Mouse (Mus musculus) B cell, adult 2 months (primary cell): Measurements from ENCODE around the gene Slc6a6.
A peak's percentile ranks its signal among the peaks of the same experiment; 100 is the strongest.

Source experiments
- DNase-seq, 2 experiments: peaks; one replicate each; pipeline ENCODE4 v3.0.0; 2022

Slc6a6 gene

DNA sequence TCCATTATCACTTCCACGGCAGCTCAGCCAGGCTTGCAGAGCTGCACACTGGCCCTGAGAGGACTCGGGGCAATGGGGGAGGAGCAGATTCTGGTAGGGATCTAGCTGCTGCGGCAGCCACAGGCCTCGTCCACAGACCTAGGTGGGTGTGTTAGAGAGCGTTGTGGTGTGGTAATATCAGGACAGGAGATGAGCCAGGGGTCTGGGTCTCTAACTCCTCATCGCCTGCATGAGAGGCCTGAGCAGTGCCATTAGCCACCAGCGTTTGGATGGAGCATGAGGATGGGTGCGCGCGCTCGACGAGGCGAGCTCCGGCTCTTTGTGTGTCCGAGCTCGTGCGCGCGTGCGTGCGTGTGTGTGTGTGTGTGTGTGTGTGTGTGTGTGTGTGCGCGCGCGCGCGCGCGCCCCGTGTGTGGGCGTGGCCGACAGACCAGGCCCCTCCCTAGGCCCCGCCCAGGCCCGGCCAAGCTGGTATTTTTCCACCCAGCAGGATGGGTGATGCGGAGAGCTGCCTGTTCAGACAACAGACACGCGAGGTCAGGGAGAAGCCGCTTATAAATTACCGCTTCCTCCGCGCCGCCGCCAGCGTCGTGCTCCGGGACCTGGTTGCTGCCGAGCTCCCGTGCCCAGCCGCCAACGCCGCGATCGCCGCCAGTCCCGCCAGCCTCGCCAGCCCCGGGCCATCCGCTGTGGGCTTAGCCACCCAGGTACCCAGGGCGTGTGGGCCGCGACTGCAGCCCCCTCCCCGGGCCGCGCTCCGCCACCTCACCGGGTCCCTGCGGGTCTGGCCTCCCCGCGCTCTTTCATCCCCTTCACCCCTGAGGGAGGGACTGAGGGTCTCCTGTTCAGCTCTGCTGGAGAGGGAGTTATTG is at the start of gene Slc6a6:
Gene Slc6a6 (plus strand): TSS at position 452 of the 872 bp plus-strand sequence.
- DNase-seq: peak; percentile 91 to 92

- no peak for DNase-seq
Observed at GRCm38 (mm10) chr6:91634417-91634816, 49.4 kb upstream of the Slc6a6 start.

DNA sequence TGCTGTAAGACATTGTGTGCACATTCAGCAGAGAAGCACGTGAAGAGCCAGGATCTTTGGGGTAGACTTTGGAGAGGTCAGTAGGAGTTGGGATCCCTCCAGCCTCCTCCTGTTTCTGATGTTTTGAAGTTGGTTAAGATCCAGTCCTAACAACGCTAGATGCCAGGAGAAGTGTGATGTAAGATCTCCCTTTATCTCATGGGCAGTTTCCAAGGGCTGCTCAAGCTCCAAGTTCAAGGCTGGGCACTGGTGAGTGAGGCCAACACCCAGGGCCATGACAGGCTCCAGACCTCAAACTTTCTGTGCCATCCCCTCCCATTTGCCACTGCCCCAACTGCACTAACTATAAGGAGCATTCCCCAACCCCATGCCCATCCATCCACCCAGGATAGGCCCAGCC is 49.0 kb upstream of the Slc6a6 start:
- no peak for DNase-seq

DNA sequence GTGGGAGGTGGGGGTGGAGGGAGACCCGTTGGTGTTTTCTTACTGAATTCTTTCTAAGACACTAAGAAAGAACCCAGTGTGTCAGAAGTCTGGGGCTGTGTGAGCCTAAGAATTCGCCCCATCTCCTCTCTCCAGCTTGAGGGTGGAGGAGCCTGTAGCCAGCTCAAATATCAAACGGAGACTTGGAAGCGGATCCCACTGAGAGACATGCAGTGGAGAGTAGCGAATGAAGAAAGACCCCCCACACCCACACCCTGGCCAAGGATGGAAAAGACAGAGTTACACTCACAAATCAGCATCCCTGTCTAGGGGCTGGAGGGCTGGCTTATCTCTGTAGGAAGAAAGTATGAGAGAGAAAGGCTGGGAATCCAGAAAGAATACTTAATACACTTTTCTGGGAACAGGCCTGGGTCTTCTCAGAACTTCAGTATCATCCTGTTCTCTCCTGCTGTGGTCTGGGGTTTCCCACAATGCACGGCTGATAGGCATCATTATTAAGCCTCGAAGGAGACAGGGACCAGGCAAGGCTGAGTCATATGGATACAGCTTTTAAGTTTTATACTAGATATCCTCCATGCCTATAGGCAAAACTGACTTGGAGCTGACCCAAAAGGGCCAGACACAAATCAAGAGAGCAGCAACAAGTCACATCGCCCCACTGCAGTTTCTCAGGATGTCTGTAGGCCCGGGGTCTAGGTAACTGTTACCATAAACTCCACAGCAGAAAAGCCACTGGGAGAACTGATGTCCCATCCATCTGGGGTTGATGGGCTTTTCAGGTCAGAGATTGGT is 45.5 kb upstream of the Slc6a6 start:
- DNase-seq: no peak

DNA sequence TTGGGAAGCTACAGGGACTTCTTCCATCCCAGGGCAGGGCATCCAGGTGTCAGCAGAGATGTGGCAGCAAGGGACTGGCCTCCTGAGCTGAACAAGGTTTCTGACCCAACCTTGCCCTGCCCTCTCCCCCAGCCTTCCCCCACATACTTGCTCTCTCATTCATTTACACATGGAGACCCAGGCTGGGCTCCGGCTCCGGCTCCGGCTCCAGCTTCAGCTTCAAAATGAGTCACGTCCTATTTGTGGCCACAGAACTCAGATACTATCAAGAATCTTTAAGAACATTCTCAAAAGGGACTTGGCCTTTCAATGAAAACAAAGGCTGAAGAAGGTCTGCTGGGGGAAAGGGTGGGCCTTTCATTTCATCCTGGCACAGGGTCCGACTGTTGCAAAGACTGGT is 40.8 kb upstream of the Slc6a6 start:
- no peak for DNase-seq

DNA sequence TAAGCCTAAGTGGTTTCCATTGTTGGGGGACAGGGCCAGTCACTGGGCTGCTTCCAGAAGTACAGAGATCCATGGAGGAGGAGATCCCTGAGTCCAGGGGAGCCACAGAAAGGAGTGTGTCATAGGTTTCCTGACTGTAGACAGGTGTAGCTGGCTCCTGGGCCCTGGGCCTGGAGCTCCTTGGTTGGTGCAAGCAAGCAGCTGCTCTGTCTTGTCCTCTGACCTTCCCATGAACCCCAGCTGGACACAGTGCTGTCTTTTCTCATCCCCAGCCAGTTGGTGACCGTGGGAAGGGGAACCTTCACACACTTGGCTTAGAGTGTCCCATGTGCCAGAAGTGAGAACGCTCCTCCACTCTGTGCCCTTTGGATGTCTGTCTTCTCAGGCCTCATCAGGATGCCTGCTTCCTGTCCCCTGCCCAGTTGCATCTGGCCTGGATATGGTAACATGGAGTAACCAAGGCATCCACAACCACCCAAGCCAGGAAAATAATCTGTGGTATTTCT is 40.4 kb upstream of the Slc6a6 start:
- no peak for DNase-seq

DNA sequence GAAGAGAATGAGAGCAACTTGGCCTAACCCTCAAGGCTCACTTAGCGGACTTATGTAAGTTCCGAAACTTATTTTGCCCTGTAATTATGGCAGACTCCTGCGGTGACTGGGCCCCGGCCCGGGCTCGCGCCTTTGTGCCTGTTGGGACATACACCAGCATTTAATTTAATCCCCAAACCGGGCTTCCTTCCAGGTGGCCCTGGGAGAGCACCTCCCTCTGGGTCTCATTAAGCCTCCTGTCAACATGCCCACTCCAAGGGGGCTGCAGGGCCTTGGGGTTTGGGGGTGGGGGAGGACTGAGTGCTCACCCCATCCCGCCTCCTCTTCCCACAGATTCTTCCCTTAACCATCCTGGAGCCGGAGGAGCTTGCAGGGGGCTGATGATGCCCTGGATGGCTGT is 37.8 kb upstream of the Slc6a6 start:
- DNase-seq: no peak

GRCm38 (mm10) chr6:91646822-91647221 is 37.0 kb upstream of the Slc6a6 start:
- DNase-seq: no peak

- DNase-seq: no peak
Observed at GRCm38 (mm10) chr6:91647385-91647791, 36.5 kb upstream of the Slc6a6 start.

GRCm38 (mm10) chr6:91650255-91650654 is 33.6 kb upstream of the Slc6a6 start:
- no peak for DNase-seq

- no peak for DNase-seq
Observed at GRCm38 (mm10) chr6:91652296-91652695, 31.6 kb upstream of the Slc6a6 start.

DNA sequence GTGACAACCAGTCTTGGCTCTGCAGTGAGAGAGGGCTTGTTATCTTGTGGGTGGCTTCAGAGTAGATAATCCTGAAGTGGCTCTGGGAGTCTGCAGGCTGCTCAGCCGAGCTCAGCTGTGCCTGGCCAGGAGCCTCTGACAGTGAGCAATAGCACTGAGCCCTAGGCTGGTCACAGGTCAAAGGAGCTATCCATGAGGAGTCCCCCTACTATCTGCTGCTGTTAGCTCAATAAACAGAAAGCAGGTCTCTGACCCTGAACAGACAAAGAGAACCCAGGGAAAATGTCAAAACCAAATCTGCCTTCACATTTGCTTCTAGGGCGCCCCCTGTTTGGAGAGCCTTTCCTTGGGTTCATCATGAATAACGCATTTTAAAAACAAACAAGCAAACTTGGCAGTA is 28.6 kb upstream of the Slc6a6 start:
- no peak for DNase-seq

DNA sequence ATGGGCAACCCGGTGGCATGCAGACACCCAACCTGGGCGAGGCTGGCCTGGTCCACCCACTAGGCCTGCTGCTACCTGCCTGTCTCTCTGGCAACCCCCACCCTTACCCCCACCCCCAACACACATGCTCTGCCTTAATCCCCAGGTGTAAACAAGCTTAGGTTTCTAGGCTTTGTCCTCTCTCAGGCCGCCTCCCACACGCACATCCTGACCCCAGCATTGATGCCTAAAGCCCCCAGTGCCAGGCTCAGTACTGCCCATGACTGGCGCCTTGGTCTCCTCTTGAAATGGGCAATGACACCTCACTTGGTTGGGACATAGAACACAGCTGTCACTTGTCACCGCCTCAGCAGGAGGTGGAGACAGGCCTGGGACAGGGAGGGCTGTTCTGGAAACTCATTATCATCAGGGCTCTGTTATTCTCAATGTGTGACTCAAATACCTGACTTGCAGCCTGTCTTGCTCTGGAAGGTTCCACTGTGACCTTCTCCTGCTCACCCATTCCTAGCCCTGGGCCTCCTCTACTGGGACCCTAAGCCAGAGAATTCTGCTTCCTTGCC is 27.9 kb upstream of the Slc6a6 start:
- DNase-seq: no peak

GRCm38 (mm10) chr6:91658288-91658687 is 25.6 kb upstream of the Slc6a6 start:
- no peak for DNase-seq

GRCm38 (mm10) chr6:91659841-91660509 is 23.9 kb upstream of the Slc6a6 start:
- DNase-seq: peak; percentile 7 to 19

DNA sequence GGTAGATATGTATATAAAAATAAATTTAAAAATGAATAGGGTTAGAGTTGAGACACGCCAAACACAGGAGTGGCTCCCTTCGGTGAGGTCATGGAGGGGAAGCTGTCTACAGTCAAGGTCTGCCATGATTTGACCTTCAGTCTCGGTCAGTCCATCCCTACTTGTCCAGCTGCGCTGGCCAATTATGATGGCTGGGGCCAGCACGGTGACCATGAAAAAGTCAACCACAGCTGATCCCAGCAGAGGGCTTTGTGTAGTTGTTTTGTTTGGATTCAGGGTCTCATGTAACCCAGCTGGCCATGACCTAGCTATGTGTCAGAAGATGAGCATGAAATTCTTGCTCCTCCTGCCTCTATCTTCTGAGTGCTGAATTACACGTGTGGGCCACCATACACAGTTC is 21.6 kb upstream of the Slc6a6 start:
- no peak for DNase-seq

- DNase-seq: no peak
Observed at GRCm38 (mm10) chr6:91663616-91664015, 20.2 kb upstream of the Slc6a6 start.

- DNase-seq: no peak
Observed at GRCm38 (mm10) chr6:91665267-91665666, 18.6 kb upstream of the Slc6a6 start.

- no peak for DNase-seq
Observed at GRCm38 (mm10) chr6:91665990-91666700, 17.7 kb upstream of the Slc6a6 start.

GRCm38 (mm10) chr6:91667141-91667540 is 16.7 kb upstream of the Slc6a6 start:
- no peak for DNase-seq

DNA sequence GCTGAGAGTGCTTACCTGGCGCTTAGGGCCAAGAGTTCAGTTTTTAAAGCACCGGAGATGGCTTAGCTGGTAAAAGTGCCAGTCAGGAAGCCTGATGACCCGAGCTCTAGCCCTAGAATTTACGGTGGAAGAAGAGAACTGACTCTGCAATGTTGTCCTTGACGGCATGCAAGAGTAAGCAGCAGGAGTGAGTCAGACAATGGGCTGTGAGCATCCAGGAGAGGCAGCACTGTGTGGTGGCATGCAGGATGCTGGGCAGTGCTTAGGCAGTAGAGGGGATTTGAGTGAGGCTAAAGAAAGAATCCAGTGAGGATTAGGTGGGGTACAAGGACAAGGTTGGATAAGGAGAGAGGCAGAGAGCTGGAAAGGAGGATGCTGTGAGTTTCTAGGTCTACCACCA is 15.6 kb upstream of the Slc6a6 start:
- no peak for DNase-seq

DNA sequence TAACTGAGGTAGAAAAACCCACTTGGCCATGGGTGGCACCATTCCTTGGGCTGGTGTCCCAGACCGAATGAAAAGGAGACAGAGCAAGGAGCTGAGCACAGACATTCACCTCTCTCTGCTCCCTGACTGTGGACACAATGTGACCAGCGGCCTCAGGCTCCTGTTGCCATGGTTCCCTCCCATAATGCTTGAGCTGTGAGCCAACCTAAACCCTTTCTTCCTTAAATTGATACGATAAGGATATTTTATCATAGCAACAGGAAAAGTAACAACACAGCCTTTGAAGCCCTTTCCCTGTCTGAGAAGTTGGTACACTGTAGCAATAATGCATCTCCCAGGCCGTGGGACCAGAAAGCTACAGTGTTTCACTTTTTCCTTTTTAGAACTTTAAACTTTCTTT is 14.6 kb upstream of the Slc6a6 start:
- no peak for DNase-seq
